Mouse (Mus musculus): ENCODE data around the gene Sectm1b.

- TF ChIP-seq EP300 (IDR thresholded peaks at IDR 0.05; ENCODE audit: low read depth) (no peak), CTCF (IDR thresholded peaks at IDR 0.05; ENCODE audit: low read depth) (no peak)
These were observed 18.9 kb upstream of the Sectm1b start for GRCm38 (mm10) chr11:121082250-121082649.

All from liver, embryonic 14.5 days (tissue).